Mouse (Mus musculus): ENCODE results near the gene Plekhg2. TPM values are rescaled to one million over a fixed set of nuclear protein-coding genes. Genes with fewer than 3 reads are reported as not detected.

The Plekhg2 gene
- total RNA-seq, 2 experiments from 2014 or later, result 15.0 to 15.7 TPM

Other genes starting within 250 kb of the Plekhg2 start
- gene 9530053A07Rik, start 243.1 kb downstream of the Plekhg2 start, total RNA-seq (2021), result not detected
- 10 to 100 TPM; 23.7 to 31.0 TPM for gene Fbl, start 202.9 kb downstream of the Plekhg2 start, total RNA-seq (2021)
- 100 to 1,000 TPM; 129 to 156 TPM for gene Dyrk1b, start 193.1 kb downstream of the Plekhg2 start, total RNA-seq (2021)
- 1 to 10 TPM; 6.9 to 8.9 TPM for gene Eid2, start 104.7 kb downstream of the Plekhg2 start, total RNA-seq (2021)
- gene Eid2b, start 94.9 kb downstream of the Plekhg2 start, total RNA-seq (2021), result 1 to 10 TPM; 5.6 to 5.9 TPM
- not detected for gene Selenov, start 81.4 kb downstream of the Plekhg2 start, total RNA-seq (2021)
- not detected for gene Dll3, start 70.4 kb downstream of the Plekhg2 start, total RNA-seq (2021)
- gene Timm50, start 60.5 kb downstream of the Plekhg2 start, total RNA-seq (2021), result 10 to 100 TPM; 38.2 to 39.4 TPM
- 10 to 100 TPM; 60.0 to 60.1 TPM for gene Supt5, start 33.9 kb downstream of the Plekhg2 start, total RNA-seq (2021)
- gene Rps16, start 21.9 kb downstream of the Plekhg2 start, total RNA-seq (2021), result 100 to 1,000 TPM; 522 to 620 TPM
- 10 to 100 TPM in 1 of 2 experiments, 1 to 10 TPM in 1; 5.9 to 11.6 TPM for gene Zfp36, start 7.7 kb upstream of the Plekhg2 start, total RNA-seq (2021)
- 10 to 100 TPM; 20.7 to 20.9 TPM for gene Med29, start 20.1 kb upstream of the Plekhg2 start, total RNA-seq (2021)
- gene Paf1, start 20.4 kb upstream of the Plekhg2 start, total RNA-seq (2021), result 10 to 100 TPM; 32.9 to 34.8 TPM
- gene Gmfg, start 64.8 kb upstream of the Plekhg2 start, total RNA-seq (2021), result 1 to 10 TPM; 5.3 to 5.9 TPM
- gene Lrfn1, start 79.4 kb upstream of the Plekhg2 start, total RNA-seq (2021), result 1 to 10 TPM; 1.2 to 1.4 TPM
- gene Ifnl2, start 137.9 kb upstream of the Plekhg2 start, total RNA-seq (2021), result not detected
- gene Ifnl3, start 150.2 kb upstream of the Plekhg2 start, total RNA-seq (2021), result not detected
- not detected for gene Sycn, start 168.3 kb upstream of the Plekhg2 start, total RNA-seq (2021)
- not detected for gene Nccrp1, start 174.7 kb upstream of the Plekhg2 start, total RNA-seq (2021)
- gene Samd4b, start 225.5 kb upstream of the Plekhg2 start, total RNA-seq (2021), result 10 to 100 TPM; 15.7 to 18.5 TPM
- 1 to 10 TPM; 2.9 to 4.6 TPM for gene Pak4, start 225.6 kb upstream of the Plekhg2 start, total RNA-seq (2021)